Mouse (Mus musculus) testis, adult 2 months (tissue): Measurements from ENCODE around the gene Lonp2.

Experiments used
- CTCF ChIP-seq: fragments of 200-500 bp; IDR thresholded peaks from 2 replicates; pipeline ENCODE4 v1.5.1; 2012; ENCODE audit warnings: low read depth, mild to moderate bottlenecking, inconsistent platforms, low read length, moderate library complexity; ENCODE audit not compliant: control insufficient read depth, insufficient read depth, insufficient replicate concordance
- POLR2A ChIP-seq: fragments of 200-500 bp; IDR thresholded peaks from 2 replicates; pipeline ENCODE4 v1.6.1; 2012; ENCODE audit warnings: low read depth, mild to moderate bottlenecking, inconsistent platforms, low read length, moderate library complexity; ENCODE audit not compliant: control insufficient read depth

- TF ChIP-seq POLR2A (no peak), CTCF (no peak)
Measured at GRCm38 (mm10) chr8:86637826-86638225, 14.0 kb downstream of the Lonp2 start.
